Mouse (Mus musculus) forebrain, embryonic 12.5 days (tissue): Measurements from ENCODE around the gene Ccdc125. TPM values are rescaled to one million over a fixed set of nuclear protein-coding genes. Genes with fewer than 3 reads are reported as not detected.

Experiments used
- polyA plus RNA-seq: library from polyadenylated mRNA; unstranded; fragments of >200 nt; fragmentation: Nextera tagmentation; extraction: Ambion mirVana; gene quantifications from 2 replicates; pipeline ENCODE4 v1.2.1, GENCODE M21; 2016

Gene Ccdc125
- polyA plus RNA-seq, 1 experiment from 2014 or later = 3.1 TPM

Other genes starting within 250 kb of the Ccdc125 start
- gene Naip1, start 216.8 kb upstream of the Ccdc125 start, polyA plus RNA-seq = not detected in 2 replicates
- gene Gtf2h2, start 177.1 kb upstream of the Ccdc125 start, polyA plus RNA-seq = 76.9 and 77.1 TPM in 2 replicates
- gene Ocln, start 117.0 kb upstream of the Ccdc125 start, polyA plus RNA-seq = 2.9 and 3.4 TPM in 2 replicates
- gene Marveld2, start 52.7 kb upstream of the Ccdc125 start, polyA plus RNA-seq = 2.0 and 2.5 TPM in 2 replicates
- gene Ak6, start 18.7 kb upstream of the Ccdc125 start, polyA plus RNA-seq = 313 and 315 TPM in 2 replicates
- gene Rad17, start 18.7 kb upstream of the Ccdc125 start, polyA plus RNA-seq = 24.6 and 24.7 TPM in 2 replicates
- 24.0 and 29.3 TPM in 2 replicates for gene Taf9, start 18.1 kb upstream of the Ccdc125 start, polyA plus RNA-seq
- 63.7 and 66.2 TPM in 2 replicates for gene Cdk7, start 61.2 kb downstream of the Ccdc125 start, polyA plus RNA-seq
- gene Mrps36, start 74.9 kb downstream of the Ccdc125 start, polyA plus RNA-seq = 124 and 132 TPM in 2 replicates
- gene Cenph, start 106.2 kb downstream of the Ccdc125 start, polyA plus RNA-seq = 46.3 and 48.9 TPM in 2 replicates
- 343 and 352 TPM in 2 replicates for gene Ccnb1, start 116.9 kb downstream of the Ccdc125 start, polyA plus RNA-seq
- gene Slc30a5, start 163.7 kb downstream of the Ccdc125 start, polyA plus RNA-seq = 44.5 and 47.1 TPM in 2 replicates